Mouse (Mus musculus): ENCODE data around the gene Itgam. TPM values are rescaled to one million over a fixed set of nuclear protein-coding genes. Genes with fewer than 3 reads are reported as not detected.
A peak's percentile ranks its signal among the peaks of the same experiment; 100 is the strongest.
"Not testable (repeated sequence)": the region's sequence is repeated elsewhere in the genome, so short reads cannot be mapped to it uniquely, and the experiment has no call there.

Gene Itgam
- 2.4 and 2.5 TPM in 2 replicates for polyA plus RNA-seq (2012; rRNA removed)
- polyA plus RNA-seq (2014; fragmentation: Nextera tagmentation; extraction: Ambion mirVana), result 1.1 and 1.2 TPM in 2 replicates

DNA sequence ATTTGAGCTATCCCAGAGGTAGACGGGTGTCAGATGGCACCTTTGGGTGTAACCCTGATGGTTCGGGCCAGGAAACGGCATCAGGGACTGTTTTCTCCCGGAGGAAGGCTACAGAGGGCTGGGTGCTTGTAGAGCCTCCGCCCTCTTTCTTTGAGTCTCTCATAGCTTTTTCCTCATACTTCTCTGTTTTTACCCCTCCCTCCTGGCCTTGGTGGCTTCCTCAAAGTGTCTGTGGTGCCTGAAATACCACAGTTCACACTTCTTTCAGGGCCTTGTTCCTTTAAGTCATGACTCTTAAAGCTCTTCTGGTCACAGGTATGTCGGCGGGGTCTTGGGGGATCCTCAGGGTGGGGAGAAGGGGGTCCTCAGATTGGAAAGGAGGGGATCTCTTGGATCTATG, at the start of gene Itgam, which contains the start of gene Gm49368:
TSS of gene Itgam (plus strand) at position 185 of the 400 bp plus-strand sequence.
TSS of gene Gm49368 (plus strand) at position 228 of the 400 bp plus-strand sequence.
- no peak within 1 kb of the TSS for H3K4me3 ChIP-seq (replicated peaks; ENCODE audit: low read length)
- no peak for TF ChIP-seq POLR2A (IDR thresholded peaks at IDR 0.05; ENCODE audit: borderline replicate concordance, extremely low read depth, insufficient read depth, insufficient read length)
- no peak for ATAC-seq (ENCODE audit: low FRiP score, low read depth)
- no peak for DNase-seq (ENCODE audit: low spot score)
- H3K9ac ChIP-seq (ENCODE audit: low read depth, low read length, severe bottlenecking), result no peak within 1 kb of the TSS
- H3K27ac ChIP-seq (replicated peaks; ENCODE audit: low read depth, low read length), result no peak within 1 kb of the TSS
- no peaks in the 10 kb centered on the region for H3K4me1 ChIP-seq (ENCODE audit: control insufficient read depth, insufficient read depth, low read length)
- H3K9me3 ChIP-seq (ENCODE audit: control insufficient read depth, low read length), result no peaks in the 10 kb centered on the region
- H3K27me3 ChIP-seq (ENCODE audit: control insufficient read depth, insufficient read depth, low read length), result no peaks in the 10 kb centered on the region
- WGBS, result 91% methylated on average over 7 of the region's 7 CpGs
- H3K4me2 ChIP-seq (replicated peaks; ENCODE audit: low read depth, low read length, severe bottlenecking), result no peak within 1 kb of the TSS
- H3K36me3 ChIP-seq (ENCODE audit: control insufficient read depth, insufficient read depth, low read length), result no peaks in the 10 kb centered on the region

DNA sequence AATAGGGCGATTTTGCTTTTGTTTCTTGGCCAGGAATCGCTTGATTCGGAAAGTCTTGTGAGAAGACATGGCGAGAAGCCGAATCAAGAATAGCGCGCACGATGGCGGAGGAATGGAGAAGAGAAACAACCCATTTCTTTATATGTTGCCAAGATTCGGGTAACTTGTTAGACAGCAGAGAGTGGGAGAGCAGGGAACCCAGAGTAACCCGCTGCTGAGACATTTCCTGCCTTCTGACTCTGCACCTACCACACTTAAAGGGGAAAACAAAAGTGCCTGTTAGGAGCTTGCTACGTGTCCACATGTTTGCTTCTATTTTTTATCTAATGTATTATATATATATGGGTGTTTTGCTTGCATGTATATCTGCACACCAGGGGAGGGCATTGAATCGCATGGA, 49.3 kb upstream of the Itgam start:
- no peaks in the 10 kb centered on the region for H3K27me3 ChIP-seq (ENCODE audit: control insufficient read depth, insufficient read depth, low read length)
- H3K9ac ChIP-seq (ENCODE audit: low read depth, low read length, severe bottlenecking), result no peak overlapping the region
- H3K9me3 ChIP-seq (ENCODE audit: control insufficient read depth, low read length), result no peaks in the 10 kb centered on the region
- no peak for TF ChIP-seq POLR2A (IDR thresholded peaks at IDR 0.05; ENCODE audit: borderline replicate concordance, extremely low read depth, insufficient read depth, insufficient read length)
- no peak for ATAC-seq (ENCODE audit: low FRiP score, low read depth)
- 91% methylated on average over 13 of the region's 13 CpGs for WGBS
- no peak overlapping the region for H3K4me3 ChIP-seq (replicated peaks; ENCODE audit: low read length)
- no peak overlapping the region for H3K27ac ChIP-seq (replicated peaks; ENCODE audit: low read depth, low read length)
- H3K4me1 ChIP-seq (ENCODE audit: control insufficient read depth, insufficient read depth, low read length), result no peaks in the 10 kb centered on the region
- no peaks in the 10 kb centered on the region for H3K36me3 ChIP-seq (ENCODE audit: control insufficient read depth, insufficient read depth, low read length)
- no peak overlapping the region for H3K4me2 ChIP-seq (replicated peaks; ENCODE audit: low read depth, low read length, severe bottlenecking)
- DNase-seq (ENCODE audit: low spot score), result no peak

DNA sequence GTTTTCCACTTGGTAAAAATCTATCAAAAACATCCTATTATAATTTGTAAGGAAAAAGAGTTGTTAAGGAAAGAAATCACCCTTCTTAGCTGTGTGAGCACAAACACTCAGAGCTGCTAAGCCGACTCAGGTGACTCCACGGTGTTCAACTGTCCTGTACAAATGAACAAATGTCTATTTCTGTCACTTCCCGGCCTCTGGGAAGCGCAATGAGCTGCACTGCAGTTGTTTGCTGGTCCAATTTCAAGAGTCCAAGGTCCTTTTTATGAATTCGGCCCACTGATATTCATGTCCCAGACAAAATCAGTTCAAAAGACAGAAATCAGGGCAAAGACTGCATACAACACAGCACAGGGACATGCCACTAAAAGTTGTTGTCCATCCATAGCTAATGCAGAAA, 46.3 kb upstream of the Itgam start:
- not testable (repeated sequence) for H3K4me3 ChIP-seq (replicated peaks; ENCODE audit: low read length); H3K27ac ChIP-seq (replicated peaks; ENCODE audit: low read depth, low read length); H3K4me1 ChIP-seq (ENCODE audit: control insufficient read depth, insufficient read depth, low read length); H3K9me3 ChIP-seq (ENCODE audit: control insufficient read depth, low read length); H3K9ac ChIP-seq (ENCODE audit: low read depth, low read length, severe bottlenecking); H3K27me3 ChIP-seq (ENCODE audit: control insufficient read depth, insufficient read depth, low read length); DNase-seq (ENCODE audit: low spot score); ATAC-seq (ENCODE audit: low FRiP score, low read depth); H3K4me2 ChIP-seq (replicated peaks; ENCODE audit: low read depth, low read length, severe bottlenecking); H3K36me3 ChIP-seq (ENCODE audit: control insufficient read depth, insufficient read depth, low read length)
- 76% methylated on average over 5 of the region's 5 CpGs for WGBS

- no peaks in the 10 kb centered on the region for H3K9me3 ChIP-seq (ENCODE audit: control insufficient read depth, low read length)
- no peaks in the 10 kb centered on the region for H3K27me3 ChIP-seq (ENCODE audit: control insufficient read depth, insufficient read depth, low read length)
- no peak overlapping the region for H3K27ac ChIP-seq (replicated peaks; ENCODE audit: low read depth, low read length)
- H3K4me1 ChIP-seq (ENCODE audit: control insufficient read depth, insufficient read depth, low read length), result no peaks in the 10 kb centered on the region
- no peak overlapping the region for H3K9ac ChIP-seq (ENCODE audit: low read depth, low read length, severe bottlenecking)
- no peak for TF ChIP-seq POLR2A (IDR thresholded peaks at IDR 0.05; ENCODE audit: borderline replicate concordance, extremely low read depth, insufficient read depth, insufficient read length)
- H3K36me3 ChIP-seq (ENCODE audit: control insufficient read depth, insufficient read depth, low read length), result no peaks in the 10 kb centered on the region
- ATAC-seq (ENCODE audit: low FRiP score, low read depth) (peak; percentile 44), DNase-seq (ENCODE audit: low spot score) (no peak)
- no peak overlapping the region for H3K4me3 ChIP-seq (replicated peaks; ENCODE audit: low read length)
- H3K4me2 ChIP-seq (replicated peaks; ENCODE audit: low read depth, low read length, severe bottlenecking), result no peak overlapping the region
- WGBS, result 69% methylated on average over 6 of the region's 6 CpGs
These were observed 45.8 kb upstream of the Itgam start for GRCm38 (mm10) chr7:128016650-128017049.

DNA sequence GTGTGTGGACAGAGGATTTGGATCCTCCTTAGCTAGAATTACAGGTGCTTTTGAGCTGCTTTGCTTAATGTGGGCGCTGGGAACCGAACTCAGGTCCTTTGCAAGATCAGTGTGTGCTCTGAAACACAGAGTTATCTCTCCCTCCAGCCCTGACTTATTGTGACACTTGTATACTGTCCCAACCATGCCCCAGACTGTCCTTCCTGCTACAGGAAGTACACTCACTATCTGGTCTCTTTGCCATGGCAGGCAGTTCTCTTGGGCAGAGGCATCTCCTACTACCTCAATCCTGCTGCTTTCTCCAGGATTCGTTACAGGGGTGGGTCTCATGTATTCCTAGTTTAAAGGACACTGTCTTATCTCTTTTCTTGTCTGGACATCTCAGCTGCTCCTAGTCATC, 44.2 kb upstream of the Itgam start:
- no peak overlapping the region for H3K9ac ChIP-seq (ENCODE audit: low read depth, low read length, severe bottlenecking)
- H3K36me3 ChIP-seq (ENCODE audit: control insufficient read depth, insufficient read depth, low read length), result no peaks in the 10 kb centered on the region
- no peaks in the 10 kb centered on the region for H3K9me3 ChIP-seq (ENCODE audit: control insufficient read depth, low read length)
- WGBS, result 89% methylated on average over 3 of the region's 3 CpGs
- H3K27me3 ChIP-seq (ENCODE audit: control insufficient read depth, insufficient read depth, low read length), result no peaks in the 10 kb centered on the region
- DNase-seq (ENCODE audit: low spot score), result no peak
- no peak overlapping the region for H3K27ac ChIP-seq (replicated peaks; ENCODE audit: low read depth, low read length)
- no peak for ATAC-seq (ENCODE audit: low FRiP score, low read depth)
- H3K4me2 ChIP-seq (replicated peaks; ENCODE audit: low read depth, low read length, severe bottlenecking), result no peak overlapping the region
- no peak overlapping the region for H3K4me3 ChIP-seq (replicated peaks; ENCODE audit: low read length)
- H3K4me1 ChIP-seq (ENCODE audit: control insufficient read depth, insufficient read depth, low read length), result no peaks in the 10 kb centered on the region
- TF ChIP-seq POLR2A (IDR thresholded peaks at IDR 0.05; ENCODE audit: borderline replicate concordance, extremely low read depth, insufficient read depth, insufficient read length), result no peak

DNA sequence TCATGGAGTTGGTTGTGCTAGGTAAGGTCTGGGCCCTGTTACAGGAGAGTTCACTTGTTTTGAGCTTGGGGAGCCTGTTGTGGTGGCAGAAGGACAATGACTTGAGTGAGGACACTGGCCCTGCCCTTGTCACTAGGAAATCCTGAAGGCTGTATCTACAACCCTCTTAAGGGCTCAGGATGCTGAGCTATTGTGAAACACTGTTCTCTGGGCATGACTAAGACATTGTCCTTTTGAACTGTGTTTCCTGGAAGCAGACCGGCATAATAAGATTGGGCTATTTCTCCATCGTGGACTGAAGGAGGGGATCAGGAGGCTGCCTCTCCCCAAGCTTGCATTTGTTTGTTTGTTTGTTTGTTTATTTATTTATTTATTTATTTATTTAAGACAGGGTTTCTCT, 43.3 kb upstream of the Itgam start:
- Histone ChIP-seq H3K27ac (replicated peaks; ENCODE audit: low read depth, low read length) (no peak overlapping the region), H3K27me3 (ENCODE audit: control insufficient read depth, insufficient read depth, low read length) (no peaks in the 10 kb centered on the region), H3K4me1 (ENCODE audit: control insufficient read depth, insufficient read depth, low read length) (no peaks in the 10 kb centered on the region), H3K36me3 (ENCODE audit: control insufficient read depth, insufficient read depth, low read length) (no peaks in the 10 kb centered on the region), H3K9me3 (ENCODE audit: control insufficient read depth, low read length) (no peaks in the 10 kb centered on the region), H3K9ac (ENCODE audit: low read depth, low read length, severe bottlenecking) (no peak overlapping the region), H3K4me2 (replicated peaks; ENCODE audit: low read depth, low read length, severe bottlenecking) (no peak overlapping the region), H3K4me3 (replicated peaks; ENCODE audit: low read length) (no peak overlapping the region)
- TF ChIP-seq POLR2A (IDR thresholded peaks at IDR 0.05; ENCODE audit: borderline replicate concordance, extremely low read depth, insufficient read depth, insufficient read length), result no peak
- WGBS, result 87% methylated on average over 2 of the region's 2 CpGs
- DNase-seq (ENCODE audit: low spot score) (no peak), ATAC-seq (ENCODE audit: low FRiP score, low read depth) (no peak)
